Mouse (Mus musculus): ENCODE measurements around the gene Tsr2. TPM values are rescaled to one million over a fixed set of nuclear protein-coding genes. Genes with fewer than 3 reads are reported as not detected.

Tsr2 gene
- polyA plus RNA-seq, 1 experiment from 2014 or later, result 43.1 TPM

Other genes starting within 250 kb of the Tsr2 start
- 48.7 and 50.3 TPM in 2 replicates for gene Gnl3l, start 79.2 kb downstream of the Tsr2 start, polyA plus RNA-seq (2014; fragmentation: Nextera tagmentation; extraction: Ambion mirVana)
- 8.0 and 9.3 TPM in 2 replicates for gene Fgd1, start 50.4 kb downstream of the Tsr2 start, polyA plus RNA-seq (2014; fragmentation: Nextera tagmentation; extraction: Ambion mirVana)
- 11.6 and 20.5 TPM in 2 replicates for gene Wnk3, start 101.5 kb upstream of the Tsr2 start, polyA plus RNA-seq (2014; fragmentation: Nextera tagmentation; extraction: Ambion mirVana)
- gene Fam120c, start 247.6 kb upstream of the Tsr2 start, polyA plus RNA-seq (2014; fragmentation: Nextera tagmentation; extraction: Ambion mirVana), result 2.9 and 3.4 TPM in 2 replicates

Data from hindbrain, embryonic 11.5 days (tissue).